Mouse (Mus musculus) midbrain, postnatal 0 days (tissue): ENCODE measurements around the gene Tespa1. TPM values are rescaled to one million over a fixed set of nuclear protein-coding genes. Genes with fewer than 3 reads are reported as not detected.
"Not testable (repeated sequence)": the region's sequence is repeated elsewhere in the genome, so short reads cannot be mapped to it uniquely, and the experiment has no call there.

Experiments used
- ATAC-seq: fragments of 200-750 bp; cut with Nextera tagmentation; 2 replicates; pipeline ENCODE4 v1.8.0; 2017; ENCODE audit warnings: moderate number of reproducible peaks, mild to moderate bottlenecking, moderate TSS enrichment, moderate library complexity; ENCODE audit not compliant: low FRiP score
- DNase-seq: peaks from one replicate; pipeline ENCODE4 v3.0.0-alpha.2; 2015; ENCODE audit warnings: low spot score
- H3K27ac ChIP-seq: fragments of 300-500 bp; sonication (generic); 2 replicates; pipeline ENCODE4 v1.5.1; 2014; ENCODE audit warnings: low read depth, mild to moderate bottlenecking, low read length, mixed read lengths
- H3K27me3 ChIP-seq: fragments of 300-500 bp; sonication (generic); 2 replicates; pipeline ENCODE4 v1.6.1; 2014; ENCODE audit warnings: low read length, control low read depth, mixed read lengths; ENCODE audit not compliant: insufficient read depth
- H3K36me3 ChIP-seq: fragments of 300-500 bp; sonication (generic); 2 replicates; pipeline ENCODE4 v1.6.1; 2014; ENCODE audit warnings: low read length, control low read depth, mixed read lengths; ENCODE audit not compliant: insufficient read depth
- H3K4me1 ChIP-seq: fragments of 300-500 bp; sonication (generic); 2 replicates; pipeline ENCODE4 v1.6.1; 2014; ENCODE audit warnings: mild to moderate bottlenecking, control low read depth, antibody characterized with exemption, low read length, mixed read lengths; ENCODE audit not compliant: insufficient read depth
- H3K4me2 ChIP-seq: fragments of 300-500 bp; sonication (generic); 2 replicates; pipeline ENCODE4 v1.6.1; 2014; ENCODE audit warnings: low read depth, mild to moderate bottlenecking, low read length, mixed read lengths; ENCODE audit not compliant: poor library complexity, severe bottlenecking
- H3K4me3 ChIP-seq: fragments of 300-500 bp; sonication (generic); 2 replicates; pipeline ENCODE4 v1.5.1; 2014; ENCODE audit warnings: low read depth, mild to moderate bottlenecking, low read length, moderate library complexity
- H3K9ac ChIP-seq: fragments of 300-500 bp; sonication (generic); replicated peaks from 2 replicates; pipeline ENCODE4 v1.6.1; 2014; ENCODE audit warnings: mild to moderate bottlenecking, low read length, moderate library complexity, mixed read lengths; ENCODE audit not compliant: poor library complexity, severe bottlenecking
- H3K9me3 ChIP-seq: fragments of 300-500 bp; sonication (generic); 2 replicates; pipeline ENCODE4 v1.6.1; 2016; ENCODE audit warnings: low read length, control low read depth
- CTCF ChIP-seq: IDR thresholded peaks from 2 replicates; pipeline ENCODE4 v1.5.1; 2016; ENCODE audit warnings: antibody characterized with exemption, mild to moderate bottlenecking
- WGBS: fragments of 180-500 bp; shearing (Covaris S2); extraction: QIAGEN DNeasy Blood & Tissue Kit; methylation state at CpG from one replicate; pipeline ENCODE4 v1.1.7; 2014; 5-methylcytosine and 5-hydroxymethylcytosine counted together
- polyA plus RNA-seq: library from polyadenylated mRNA; unstranded; fragments of >200 nt; fragmentation: Nextera tagmentation; extraction: Ambion mirVana; gene quantifications from 2 replicates; pipeline ENCODE4 v1.2.1, GENCODE M21; 2015
- total RNA-seq: library from RNA; depleted of rRNA; stranded (reverse); fragments of >200 nt; gene quantifications from 2 replicates; pipeline ENCODE4 v1.2.3, GENCODE M21; 2014; rRNA removed

The Tespa1 gene
- total and polyA plus RNA-seq, 2 experiments from 2014 or later = not detected

DNA sequence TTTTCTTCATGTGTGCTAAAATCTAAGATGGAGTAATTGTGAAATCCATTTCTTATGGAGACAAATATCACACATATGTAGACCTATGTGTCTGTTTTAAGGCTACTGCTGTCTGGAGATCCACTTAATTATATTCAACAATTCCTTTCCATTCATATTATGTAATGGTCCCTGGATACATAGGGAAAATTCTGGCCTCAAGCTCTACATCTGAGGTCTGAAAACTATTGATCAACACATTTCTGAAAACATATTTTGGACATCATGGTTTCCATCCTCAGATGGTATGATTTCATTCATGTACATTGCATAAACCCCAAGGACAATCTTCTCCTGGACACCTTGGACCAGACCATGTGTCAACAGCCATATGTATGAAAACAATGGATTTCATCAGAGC lies 71.6 kb downstream of the Tespa1 start, which contains the start of gene Vmn2r84:
TSS of gene Vmn2r84 (minus strand) at position 101 of the 400 bp plus-strand sequence.
- Histone ChIP-seq H3K4me2 (no peak within 1 kb of the TSS), H3K27ac (no peak within 1 kb of the TSS), H3K9me3 (no peaks in the 10 kb centered on the region), H3K4me1 (no peaks in the 10 kb centered on the region), H3K4me3 (no peak within 1 kb of the TSS), H3K9ac (no peak within 1 kb of the TSS), H3K27me3 (no peaks in the 10 kb centered on the region), H3K36me3 (no peaks in the 10 kb centered on the region)
- ATAC-seq = no peak
- DNase-seq = no peak
- TF ChIP-seq CTCF = no peak

DNA sequence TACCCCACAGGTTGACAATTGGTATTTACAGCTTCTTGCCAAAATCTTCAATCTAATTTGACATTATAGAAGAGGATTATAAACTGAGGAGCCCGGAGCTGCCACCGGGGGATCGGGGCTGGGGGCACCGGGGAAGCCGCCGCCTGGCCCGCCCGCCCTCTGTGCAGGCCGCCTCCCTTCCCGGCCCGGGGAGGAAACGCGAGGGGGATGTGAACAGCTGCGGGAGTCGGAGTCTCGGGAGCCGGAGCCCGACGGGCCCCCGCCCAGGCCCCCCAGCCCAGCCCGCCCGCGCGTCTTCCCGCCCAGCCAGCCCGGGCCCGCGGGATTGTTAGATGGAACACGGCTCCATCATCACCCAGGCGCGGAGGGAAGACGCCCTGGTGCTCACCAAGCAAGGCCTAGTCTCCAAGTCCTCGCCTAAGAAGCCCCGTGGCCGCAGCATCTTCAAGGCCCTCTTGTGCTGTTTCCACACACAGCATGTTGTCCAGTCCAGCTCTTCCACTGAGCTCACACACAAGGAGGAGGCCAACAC lies 89.6 kb downstream of the Tespa1 start:
- not testable (repeated sequence) for H3K4me3 ChIP-seq, H3K4me2 ChIP-seq, ATAC-seq, H3K4me1 ChIP-seq, DNase-seq, H3K27ac ChIP-seq, H3K9ac ChIP-seq, H3K27me3 ChIP-seq, H3K36me3 ChIP-seq, H3K9me3 ChIP-seq
- WGBS = 87% methylated on average over 15 of the region's 35 CpGs

Other genes with a start within 250 kb of the Tespa1 start
- gene Olfr823, start 207.5 kb upstream of the Tespa1 start, total RNA-seq = not detected in 2 replicates
- not detected in 2 replicates for gene Olfr823, start 207.5 kb upstream of the Tespa1 start, polyA plus RNA-seq
- not detected in 2 replicates for gene Olfr824, start 192.9 kb upstream of the Tespa1 start, total RNA-seq
- not detected in 2 replicates for gene Olfr824, start 192.9 kb upstream of the Tespa1 start, polyA plus RNA-seq
- not detected in 2 replicates for gene Olfr825, start 156.1 kb upstream of the Tespa1 start, total RNA-seq
- gene Olfr825, start 156.1 kb upstream of the Tespa1 start, polyA plus RNA-seq = not detected in 2 replicates
- gene Olfr826, start 138.7 kb upstream of the Tespa1 start, total RNA-seq = not detected in 2 replicates
- not detected in 2 replicates for gene Olfr826, start 138.7 kb upstream of the Tespa1 start, polyA plus RNA-seq
- not detected in 2 replicates for gene Olfr827, start 108.5 kb upstream of the Tespa1 start, total RNA-seq
- gene Olfr827, start 108.5 kb upstream of the Tespa1 start, polyA plus RNA-seq = not detected in 2 replicates
- gene Neurod4, start 42.6 kb upstream of the Tespa1 start, total RNA-seq = 0.47 and 0.77 TPM in 2 replicates
- gene Neurod4, start 42.6 kb upstream of the Tespa1 start, polyA plus RNA-seq = 0.12 and 0.52 TPM in 2 replicates
- 0.05 and 0.28 TPM in 2 replicates for gene Vmn2r84, start 71.5 kb downstream of the Tespa1 start, total RNA-seq
- 0.02 TPM in 1 of 2 replicates, not detected in the other for gene Vmn2r84, start 71.5 kb downstream of the Tespa1 start, polyA plus RNA-seq
- 0.16 and 0.47 TPM in 2 replicates for gene Vmn2r85, start 106.8 kb downstream of the Tespa1 start, total RNA-seq
- 0.02 and 0.04 TPM in 2 replicates for gene Vmn2r85, start 106.8 kb downstream of the Tespa1 start, polyA plus RNA-seq
- 0.09 and 0.33 TPM in 2 replicates for gene Vmn2r86, start 133.2 kb downstream of the Tespa1 start, total RNA-seq
- gene Vmn2r86, start 133.2 kb downstream of the Tespa1 start, polyA plus RNA-seq = 0.04 TPM in 1 of 2 replicates, not detected in the other
- gene Vmn2r87, start 174.5 kb downstream of the Tespa1 start, total RNA-seq = 0.44 and 0.85 TPM in 2 replicates
- gene Vmn2r87, start 174.5 kb downstream of the Tespa1 start, polyA plus RNA-seq = 0.06 and 0.10 TPM in 2 replicates